ENCODE assay signal across 13 mouse cellular contexts in genomic region chr12:110512884-110513283, GRCm38 (mm10).
DNase-seq lines count a peak whose midpoint lies in the region; ATAC-seq and TF ChIP-seq lines count a peak whose summit lies in the region.
"Had no signal": no experiment of that assay in that cellular context is flagged by ENCODE, and none has a peak within 500 bp of the region (broad histone marks: within the 10 kb centered on the region; RNA-seq: fewer than 3 reads in every experiment).

No protein-coding gene starts in this region.

- no peak overlapping the region for H3K9ac ChIP-seq in heart, embryonic 13.5 days
- H3K9ac ChIP-seq in liver, embryonic 14.5 days (replicated peaks): no peak overlapping the region
- H3K9ac ChIP-seq: neural tube, embryonic 15.5 days had no signal

- H3K36me3 ChIP-seq in heart, embryonic 13.5 days: peaks cover 19% of the 10 kb centered on the region
- no peaks in the 10 kb centered on the region for H3K36me3 ChIP-seq in liver, embryonic 14.5 days (replicated peaks; ENCODE audit: control insufficient read depth, insufficient read depth, low read depth)

- no peak for TF ChIP-seq EP300 in liver, embryonic 14.5 days (IDR thresholded peaks at IDR 0.05; ENCODE audit: low read depth)

- H3K27ac ChIP-seq in heart, embryonic 13.5 days (replicated peaks): peak overlapping the region; percentile 80; the same call in 1 of the 2 replicates
- no peak overlapping the region for H3K27ac ChIP-seq in liver, embryonic 14.5 days
- H3K27ac ChIP-seq: limb, embryonic 10.5 days; neural tube, embryonic 15.5 days had no signal

- no peak overlapping the region for H3K4me3 ChIP-seq in heart, embryonic 13.5 days
- H3K4me3 ChIP-seq in liver, embryonic 14.5 days (ENCODE audit: insufficient read depth in 1 of 2, low read depth in 2 of 2, low read length in 2 of 2): no peak overlapping the region
- H3K4me3 ChIP-seq: limb, embryonic 10.5 days; neural tube, embryonic 15.5 days had no signal

- intact Hi-C loops in heart, postnatal 36 days (cut with DNase I): no loop called here

- no peak overlapping the region for H3K4me2 ChIP-seq in heart, embryonic 13.5 days
- no peak overlapping the region for H3K4me2 ChIP-seq in liver, embryonic 14.5 days (ENCODE audit: low read depth)
- H3K4me2 ChIP-seq: neural tube, embryonic 15.5 days had no signal

- H3K4me1 ChIP-seq in heart, embryonic 13.5 days: peaks cover 65% of the 10 kb centered on the region
- peaks cover 9 to 12% of the 10 kb centered on the region in 2 experiments for H3K4me1 ChIP-seq in liver, embryonic 14.5 days (replicated peaks; ENCODE audit: control insufficient read depth in 2 of 2, insufficient read depth in 2 of 2, low read length in 1 of 2)

- no peak for ATAC-seq in heart, embryonic 13.5 days (ENCODE audit: extremely low read depth, insufficient number of reproducible peaks, low FRiP score, low TSS enrichment)
- 0 out of 2 replicates have a peak, but pooled peaks have one; percentile 43 for ATAC-seq in liver, embryonic 14.5 days (ENCODE audit: insufficient read depth)
- ATAC-seq: CD4-positive, CD25-positive, alpha-beta regulatory T cell, adult 4 months had no signal

- 76% methylated on average over 7 of the region's 7 CpGs for WGBS in heart, embryonic 13.5 days
- WGBS in liver, embryonic 14.5 days (ENCODE audit: insufficient replicate concordance): 59% methylated on average over 7 of the region's 7 CpGs

- DNase-seq in heart, postnatal 36 days: no peak
- peak; percentile 2 for DNase-seq in thymus, postnatal 14 days
- no peak for DNase-seq in thymus, postnatal 0 days (ENCODE audit: low spot score)
- no peak for DNase-seq in liver, embryonic 14.5 days (ENCODE audit: low read depth in 3 of 3, low spot score in 3 of 3)
- DNase-seq in adrenal gland, postnatal 36 days: no peak
- DNase-seq in right cerebral cortex, postnatal 4 days: no peak
- DNase-seq: heart, postnatal 10 days; layer of hippocampus, adult 9-11 months; thymus, adult 18-20 months had no signal

- H3K27me3 ChIP-seq in heart, embryonic 13.5 days (replicated peaks): no peaks in the 10 kb centered on the region
- no peaks in the 10 kb centered on the region for H3K27me3 ChIP-seq in liver, embryonic 14.5 days (ENCODE audit: control insufficient read depth, insufficient read depth, low read length)
- H3K27me3 ChIP-seq: neural tube, embryonic 15.5 days had no signal

- TF ChIP-seq CTCF in liver, embryonic 14.5 days (IDR thresholded peaks at IDR 0.05; ENCODE audit: low read depth): no peak

- H3K9me3 ChIP-seq in heart, embryonic 13.5 days: no peaks in the 10 kb centered on the region
- H3K9me3 ChIP-seq in liver, embryonic 14.5 days (ENCODE audit: control insufficient read depth, low read length): no peaks in the 10 kb centered on the region
- H3K9me3 ChIP-seq: limb, embryonic 10.5 days; neural tube, embryonic 15.5 days had no signal
